Mouse (Mus musculus) fat pad, adult 2 months (tissue): ENCODE results near the gene Krcc1.

Source experiments
- DNase-seq: peaks from one replicate; pipeline ENCODE4 v3.0.0-alpha.2; 2011; ENCODE audit warnings: low read depth, low spot score; ENCODE audit errors: extremely low read depth

The Krcc1 gene

DNA sequence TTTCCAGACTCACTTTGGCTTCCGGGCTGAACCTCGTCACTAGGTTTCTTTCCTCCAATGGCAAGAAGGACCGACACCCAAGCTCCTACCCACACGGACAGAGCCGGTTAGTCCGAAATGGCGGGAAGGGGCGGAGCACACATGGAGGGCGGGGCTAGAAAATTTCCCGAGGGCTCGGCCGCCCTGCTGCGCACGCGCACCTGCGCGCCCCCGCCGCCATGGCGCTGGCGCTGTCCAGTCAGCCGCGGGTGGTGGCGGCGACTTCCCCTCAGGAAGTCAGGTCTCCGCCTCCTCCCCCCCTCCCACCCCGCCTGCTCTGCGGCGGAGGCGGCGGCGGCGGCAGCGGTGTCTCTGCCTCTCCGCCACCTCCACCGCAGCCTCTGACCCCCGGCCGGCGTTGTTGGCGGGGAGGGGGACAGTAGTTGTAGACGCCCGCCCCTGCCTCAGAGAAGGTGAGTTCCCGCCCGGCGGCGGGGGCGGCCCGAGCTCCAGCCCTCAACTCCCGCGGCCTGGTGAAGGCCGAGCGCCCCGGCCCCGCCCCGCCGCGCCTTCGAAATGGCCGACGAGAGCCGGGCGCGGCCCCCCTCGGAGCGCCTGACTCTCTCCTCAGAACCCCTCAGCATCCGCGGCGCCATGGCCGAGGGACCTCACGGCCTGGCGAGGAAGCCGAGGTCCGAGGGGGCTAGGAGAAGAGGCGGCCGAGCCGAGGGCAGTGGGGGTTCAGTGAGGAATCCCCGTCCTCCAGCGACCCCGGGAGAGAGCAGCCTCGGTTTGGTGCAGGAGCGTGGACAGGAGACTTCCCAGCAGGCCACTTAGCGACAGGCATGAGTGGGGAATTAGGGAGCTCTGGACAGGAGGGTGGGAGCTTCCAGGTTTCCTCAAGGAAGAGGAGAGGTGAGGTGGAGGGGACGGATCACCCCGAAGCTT lies at the start of gene Krcc1:
Gene Krcc1, plus strand, starts transcription at position 289 of the 927 bp plus-strand sequence.
- DNase-seq, result peak; percentile 55

DNA sequence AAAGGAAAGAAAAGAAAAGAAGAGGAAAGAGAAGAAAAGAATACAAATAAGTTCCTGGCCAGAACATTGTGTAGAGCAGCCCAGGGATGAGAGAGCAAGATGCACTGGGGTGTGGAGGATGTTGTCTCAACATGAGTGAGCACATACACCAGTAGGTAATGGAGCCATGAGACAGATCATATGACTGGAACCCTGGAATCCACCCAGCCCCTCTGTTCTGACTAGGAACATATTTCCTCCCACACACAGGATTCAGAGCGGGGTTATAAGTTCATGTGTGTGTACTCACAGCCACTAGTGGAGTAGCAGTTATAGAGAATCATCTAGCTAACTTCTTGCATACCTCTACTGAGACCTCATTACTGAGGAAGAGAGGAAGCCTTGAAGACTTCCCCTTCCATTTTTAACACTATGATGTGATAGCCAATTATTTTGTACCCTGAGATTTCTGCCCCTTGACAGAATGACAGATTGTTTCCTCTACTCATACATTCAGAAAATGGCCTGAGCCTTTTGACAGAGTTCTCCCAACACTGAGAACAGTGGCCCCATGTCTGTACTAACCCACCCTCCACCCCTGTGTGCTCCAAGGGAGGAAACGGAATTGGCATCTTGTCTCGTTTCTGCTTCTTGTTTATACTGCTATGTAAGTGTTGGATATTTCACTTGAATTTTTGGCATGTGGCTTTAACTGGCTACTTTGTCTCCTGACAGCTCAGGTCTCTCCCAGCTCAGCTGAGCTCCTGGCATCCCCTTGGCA lies 47.1 kb upstream of the Krcc1 start:
- peak; percentile 55 for DNase-seq

DNA sequence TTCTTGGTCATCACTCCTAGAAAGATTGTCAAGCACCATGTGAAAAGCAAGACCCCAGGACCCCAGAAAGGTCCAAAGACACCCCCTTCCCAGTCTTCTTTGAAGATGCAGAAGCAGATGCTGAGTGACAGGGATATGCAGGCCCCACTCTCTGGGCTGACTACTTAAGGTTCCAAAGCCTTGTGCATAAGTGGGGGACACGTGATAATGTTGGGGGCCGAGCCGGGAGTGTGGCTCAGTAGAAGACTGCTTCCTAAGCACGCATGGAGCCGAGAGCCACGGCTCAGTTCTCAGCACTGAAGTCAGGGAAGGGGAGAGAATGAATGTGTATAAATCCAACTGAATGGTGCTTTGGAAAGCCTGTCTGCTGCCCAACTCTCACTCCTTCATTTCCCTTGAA lies 44.9 kb upstream of the Krcc1 start:
- no peak for DNase-seq

DNA sequence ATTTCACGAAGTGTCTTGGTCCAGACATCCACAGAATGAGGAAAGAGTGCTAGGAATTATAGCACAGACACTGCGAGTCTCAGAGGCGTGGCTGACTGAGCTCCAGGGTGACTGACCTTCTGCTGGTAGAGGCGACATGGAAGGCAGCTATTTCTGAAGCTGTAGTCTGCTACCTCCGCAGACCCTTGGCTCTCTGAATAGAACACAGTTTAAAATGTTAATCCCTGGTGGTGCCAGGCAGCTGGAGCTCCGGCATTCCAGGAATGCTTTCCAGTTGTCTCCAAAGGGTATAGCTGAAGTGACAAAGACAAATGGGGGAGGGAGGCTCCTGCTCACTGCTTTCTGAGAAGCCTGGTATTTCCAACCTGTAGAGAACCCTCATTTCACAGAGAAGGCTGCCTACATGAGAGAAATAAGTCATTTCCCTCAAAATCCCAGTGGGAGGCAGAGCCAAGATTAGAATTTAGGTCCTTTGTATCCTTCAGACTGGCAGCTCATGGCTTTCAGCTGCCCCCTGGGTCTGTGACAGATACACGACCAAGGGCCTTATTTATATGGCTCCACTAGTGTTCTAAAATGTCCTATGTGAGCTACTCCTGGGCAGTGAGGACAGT lies 44.2 kb upstream of the Krcc1 start:
- DNase-seq, result no peak

DNA sequence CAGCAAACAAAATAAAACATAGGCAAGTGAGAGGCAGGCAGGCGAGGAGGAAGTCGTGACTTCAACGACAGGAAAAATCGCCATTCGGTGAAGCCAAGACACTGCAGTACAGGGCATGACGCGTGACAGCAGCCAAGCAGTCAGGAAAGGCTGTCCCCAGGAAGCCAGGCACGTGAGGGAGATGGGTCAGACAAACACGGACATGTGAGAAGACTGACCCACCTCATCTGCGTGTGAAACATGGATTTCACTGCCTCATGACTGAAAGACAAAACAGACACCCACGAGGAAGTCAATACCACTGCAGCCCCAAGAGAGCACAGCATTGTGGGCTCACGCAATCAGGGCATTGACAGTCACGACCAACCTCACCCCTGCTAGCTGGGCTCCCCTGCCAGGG lies 36.4 kb upstream of the Krcc1 start:
- no peak for DNase-seq

DNA sequence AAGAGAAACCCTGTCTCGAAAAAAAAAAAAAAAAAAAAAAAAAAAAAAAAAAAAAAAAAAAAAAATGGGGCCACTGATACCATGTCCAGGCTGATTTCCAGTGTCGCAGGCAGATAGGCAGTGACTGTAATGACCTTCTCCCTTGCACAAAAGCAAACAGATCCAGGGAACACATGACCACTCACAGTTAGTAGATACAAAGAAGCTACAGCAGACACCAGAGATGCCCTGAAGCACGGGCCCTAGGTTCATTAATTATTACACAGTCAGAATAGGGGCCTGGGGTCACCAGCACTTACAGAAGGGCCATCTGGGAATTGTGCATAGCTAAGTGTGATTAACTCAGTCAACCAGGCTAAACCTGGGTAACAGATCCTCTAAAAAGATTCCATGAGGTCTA lies 35.5 kb upstream of the Krcc1 start:
- DNase-seq, result no peak

DNA sequence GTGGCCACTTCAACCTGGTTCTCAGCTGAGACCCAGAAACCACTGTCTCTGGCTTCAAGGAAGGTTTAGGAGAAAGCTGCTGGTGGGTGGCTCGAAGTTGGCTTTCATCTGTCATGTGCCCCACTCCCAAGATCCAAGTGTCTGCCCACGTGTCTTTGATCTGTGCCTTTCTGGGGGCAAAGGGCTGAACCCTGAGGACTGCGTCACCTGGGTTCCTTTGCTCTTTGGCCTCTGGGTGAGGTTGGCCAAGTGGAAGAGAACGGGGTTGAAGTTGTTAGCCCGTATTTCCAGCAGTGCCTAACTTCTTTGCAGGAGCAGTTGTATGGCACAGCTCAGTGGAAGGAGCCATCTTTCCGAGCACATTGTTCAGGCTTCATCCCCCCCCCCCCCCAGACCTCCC lies 35.0 kb upstream of the Krcc1 start:
- DNase-seq, result no peak

DNA sequence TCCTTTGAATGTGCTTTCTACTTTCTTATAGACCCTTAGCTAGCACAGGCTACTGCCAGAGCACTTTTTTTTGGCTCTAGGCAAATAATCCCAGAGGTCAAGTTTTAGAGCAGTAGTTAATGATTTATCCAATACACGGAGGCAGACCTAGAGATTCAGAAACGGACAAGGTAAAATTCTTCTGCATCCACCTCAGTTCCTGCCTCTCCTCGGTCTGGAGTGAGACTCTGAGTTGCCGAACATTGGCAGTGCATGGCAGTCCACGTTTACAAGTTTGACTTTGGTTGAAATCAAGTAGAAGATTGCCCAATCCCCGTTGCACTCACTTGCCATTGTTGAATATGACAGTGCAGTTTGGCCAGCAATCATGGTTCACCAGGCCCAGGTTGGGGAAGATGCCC lies 34.4 kb upstream of the Krcc1 start:
- DNase-seq, result peak; percentile 28

DNA sequence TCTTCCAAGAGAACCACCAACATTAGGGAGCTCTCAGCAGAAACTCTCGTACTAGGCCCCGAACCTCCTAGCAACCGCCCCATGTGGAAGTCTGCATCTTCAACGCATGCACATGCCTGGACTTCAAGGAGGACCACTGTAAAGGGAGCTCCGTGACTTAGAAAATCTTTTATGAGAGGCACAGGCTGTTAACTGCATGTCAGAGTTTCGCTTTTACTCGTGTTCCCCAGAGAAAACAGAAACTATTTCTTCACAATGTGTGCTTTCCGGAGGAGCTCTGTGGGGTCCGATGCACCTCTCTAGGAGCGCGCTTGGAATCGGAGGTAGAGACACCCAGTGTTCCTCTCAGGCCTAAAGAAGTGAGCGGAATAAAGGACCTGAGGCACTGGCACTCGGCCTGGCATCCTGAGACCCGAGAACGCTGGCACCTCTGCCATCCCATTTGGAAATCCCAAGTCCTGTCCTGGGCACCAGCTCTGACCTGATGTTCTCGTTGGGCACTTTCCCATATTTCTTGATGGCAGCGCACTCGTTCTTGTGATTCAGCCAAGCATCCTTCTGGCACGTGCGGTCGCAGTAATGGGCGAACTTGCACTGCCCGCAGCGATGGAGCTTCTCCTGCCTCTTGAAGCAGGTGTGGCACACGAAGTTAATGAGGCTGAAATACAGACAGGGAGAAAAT lies 32.3 kb upstream of the Krcc1 start:
- DNase-seq, result peak; percentile 70

DNA sequence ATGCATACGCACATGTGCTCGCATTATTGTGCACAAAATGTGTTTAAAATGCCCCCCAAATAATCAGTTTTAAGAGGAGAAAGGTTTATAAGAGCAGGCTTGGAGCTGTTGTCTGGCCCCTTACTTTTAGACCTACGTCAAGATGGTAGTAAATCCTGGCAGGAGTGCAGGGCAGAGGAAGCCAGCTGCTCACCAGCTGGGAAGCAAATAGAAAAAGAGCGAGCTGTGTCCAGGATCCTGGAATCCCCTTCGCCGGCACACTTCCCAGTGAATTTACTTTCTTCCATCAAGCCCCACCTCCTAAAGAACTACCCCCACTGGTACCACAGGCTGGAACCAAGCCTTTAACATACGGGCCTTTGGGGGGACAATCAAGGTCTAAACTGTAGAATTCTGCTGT lies 30.6 kb upstream of the Krcc1 start:
- no peak for DNase-seq

DNA sequence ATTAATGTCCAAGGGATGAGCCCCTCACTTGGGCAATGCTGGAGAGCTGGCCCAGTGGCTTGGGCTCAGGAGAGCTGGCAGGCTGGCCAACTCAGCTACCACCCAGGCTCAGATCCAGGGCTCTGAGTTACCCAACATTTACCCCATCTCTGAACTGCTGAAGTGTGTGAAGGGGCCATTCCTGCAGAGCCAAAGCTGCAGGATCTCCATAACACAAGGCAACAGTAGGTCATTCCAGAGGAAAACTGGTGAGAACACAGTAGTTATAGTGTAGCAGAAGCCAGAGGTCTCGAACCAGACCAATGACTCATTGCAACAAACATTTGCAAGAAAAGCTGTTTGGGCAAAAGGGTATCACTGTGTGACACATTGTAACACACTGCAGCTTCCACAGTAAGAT lies 28.7 kb upstream of the Krcc1 start:
- DNase-seq, result no peak

DNA sequence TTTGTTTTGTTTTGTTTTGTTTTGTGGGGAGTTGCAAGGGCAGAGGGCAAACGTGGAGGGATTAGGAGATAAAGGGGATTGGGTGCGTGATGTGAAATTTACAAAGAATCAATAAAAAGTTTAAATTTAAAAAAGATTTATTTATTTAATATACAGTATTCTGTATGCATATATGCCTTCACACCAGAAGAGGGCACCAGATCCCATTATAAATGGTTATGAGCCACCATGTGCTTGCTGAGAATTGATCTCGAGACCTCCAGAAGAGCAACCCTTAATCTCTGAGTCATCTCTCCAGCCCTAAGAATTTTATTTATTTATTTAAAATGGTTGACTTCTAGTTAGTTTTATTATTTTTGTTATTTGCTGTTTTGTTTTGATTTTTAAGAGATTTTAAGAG lies 28.2 kb upstream of the Krcc1 start:
- no peak for DNase-seq

DNA sequence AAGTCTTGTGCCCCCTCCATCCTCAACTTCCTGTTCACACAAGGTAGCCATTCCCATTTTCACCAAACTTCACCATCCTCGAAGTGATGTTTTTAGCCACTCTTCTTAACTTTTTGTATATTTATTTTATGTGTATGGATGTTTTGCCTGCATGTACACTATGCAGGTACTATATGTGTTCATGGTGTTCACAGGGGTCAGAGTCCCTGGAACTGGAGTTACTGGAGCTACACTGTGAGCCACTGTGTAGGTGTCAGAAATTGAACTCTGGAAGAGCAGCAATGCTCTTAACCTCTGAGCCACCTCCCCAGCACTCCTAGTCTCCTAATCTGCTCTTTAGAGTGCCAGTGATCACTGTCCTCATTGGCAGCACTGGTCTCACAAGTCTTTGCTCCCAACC lies 23.1 kb upstream of the Krcc1 start:
- DNase-seq, result no peak

DNA sequence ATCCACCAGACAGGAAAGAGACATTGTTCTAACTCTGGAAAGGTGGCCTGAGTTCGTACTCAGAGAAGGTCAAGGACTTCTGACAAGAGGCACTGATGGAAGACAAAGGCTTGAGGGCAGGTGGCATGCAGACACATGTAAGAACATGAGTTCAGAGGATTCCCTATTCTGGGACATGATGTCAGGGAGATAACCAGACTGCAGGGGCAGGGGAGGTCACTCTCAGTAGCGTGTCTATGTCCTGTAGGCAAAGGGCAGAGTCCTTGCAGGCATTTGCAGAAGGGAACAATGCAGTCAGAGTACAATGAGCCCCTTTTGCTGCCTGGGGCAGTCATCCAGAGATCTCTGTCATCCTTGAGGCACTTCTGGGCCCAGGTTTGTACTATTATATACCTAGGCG lies 21.9 kb upstream of the Krcc1 start:
- DNase-seq, result no peak

DNA sequence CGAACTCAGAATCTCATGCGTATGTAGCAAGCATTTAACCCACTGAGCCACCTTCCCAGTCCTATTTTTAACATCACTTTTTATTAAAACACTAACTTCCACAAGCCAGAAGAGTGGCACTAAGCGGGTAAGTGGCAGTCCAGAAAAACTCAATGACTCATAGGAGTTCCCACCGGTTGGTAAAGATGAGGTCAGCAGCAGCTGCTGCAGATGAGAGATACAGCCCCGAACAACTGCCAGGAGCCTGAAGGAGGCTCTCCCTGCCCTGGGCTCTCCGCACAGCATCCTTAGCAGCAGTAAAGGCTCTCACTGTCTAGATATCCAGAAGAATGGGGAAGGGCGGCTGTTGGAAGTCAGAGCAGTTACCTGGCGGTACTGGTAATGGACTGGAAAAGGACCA lies 20.5 kb upstream of the Krcc1 start:
- no peak for DNase-seq

DNA sequence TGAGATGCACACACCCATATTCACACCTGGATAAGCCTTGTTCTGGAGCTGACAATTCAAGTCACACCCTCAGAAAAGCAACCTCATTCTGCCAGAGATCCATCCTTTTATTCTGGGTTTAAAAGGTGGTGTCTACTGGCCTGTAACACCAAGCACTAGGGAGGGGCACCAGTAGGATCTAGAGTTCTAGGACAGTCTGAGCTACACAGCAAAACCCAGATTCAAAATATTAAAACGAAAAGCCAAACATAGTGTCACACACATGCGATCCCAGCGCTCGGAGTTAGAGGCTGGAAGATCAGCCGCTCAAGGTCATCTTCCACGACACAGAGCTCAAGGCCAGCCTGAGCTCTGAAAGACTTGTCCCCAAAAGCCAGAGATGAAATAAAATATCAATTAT lies 17.0 kb upstream of the Krcc1 start:
- DNase-seq, result no peak

DNA sequence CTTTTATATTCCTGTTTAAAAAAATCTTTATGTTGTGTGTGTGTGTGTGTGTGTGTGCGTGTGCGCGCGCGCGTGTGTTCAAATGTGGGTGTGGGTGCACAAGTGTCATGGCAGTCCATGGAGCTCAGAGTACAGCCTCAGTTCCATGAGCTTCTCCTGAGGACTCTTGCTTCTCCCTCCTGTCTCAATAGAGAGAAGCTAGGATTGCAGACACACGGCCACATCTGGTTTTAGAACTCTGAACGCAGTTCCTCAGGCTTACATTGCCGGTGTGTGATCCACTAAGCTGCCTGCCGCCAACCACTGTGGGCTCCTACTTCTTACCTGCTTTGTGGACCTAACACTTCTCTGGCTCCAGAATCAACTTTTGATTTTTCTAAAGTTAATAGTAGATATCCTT lies 15.3 kb upstream of the Krcc1 start:
- DNase-seq, result no peak

DNA sequence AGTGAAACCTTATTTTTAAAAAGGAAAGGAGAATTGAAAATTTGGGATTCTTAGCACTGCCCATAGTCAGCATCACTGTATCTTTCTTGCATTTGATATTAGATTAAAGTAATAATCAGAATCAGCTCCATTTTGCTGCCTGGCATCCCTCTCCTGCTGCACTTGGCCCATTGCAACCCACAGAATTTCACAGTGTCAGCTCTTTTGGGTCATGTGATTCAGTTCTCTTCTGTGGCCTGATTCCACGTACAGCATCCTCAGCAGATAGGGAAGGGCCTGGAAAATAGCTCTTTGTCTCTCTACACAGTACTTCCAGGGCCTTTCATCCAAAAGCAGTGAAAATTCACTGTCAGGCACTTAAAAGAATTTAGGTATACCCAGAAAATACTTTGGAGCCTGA lies 14.1 kb upstream of the Krcc1 start:
- no peak for DNase-seq

DNA sequence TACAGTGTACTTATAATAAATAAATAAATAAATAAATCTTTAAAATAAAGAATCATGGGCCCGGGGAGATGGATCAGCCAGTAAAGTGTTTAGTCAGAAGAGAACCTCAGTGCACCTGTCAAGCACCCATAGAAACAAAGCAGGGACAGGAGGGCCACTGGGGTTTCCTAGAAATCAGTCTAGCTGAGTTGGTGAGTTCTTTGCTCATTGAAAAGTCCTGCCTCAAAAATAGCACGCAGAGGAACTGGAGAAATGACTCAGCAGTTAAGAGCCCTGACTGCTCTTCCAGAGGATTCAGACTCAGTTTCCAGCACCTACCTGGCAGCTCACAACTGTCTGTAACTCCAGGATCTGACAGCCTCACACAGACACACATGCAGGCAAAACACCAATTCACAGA lies 12.9 kb upstream of the Krcc1 start:
- no peak for DNase-seq

DNA sequence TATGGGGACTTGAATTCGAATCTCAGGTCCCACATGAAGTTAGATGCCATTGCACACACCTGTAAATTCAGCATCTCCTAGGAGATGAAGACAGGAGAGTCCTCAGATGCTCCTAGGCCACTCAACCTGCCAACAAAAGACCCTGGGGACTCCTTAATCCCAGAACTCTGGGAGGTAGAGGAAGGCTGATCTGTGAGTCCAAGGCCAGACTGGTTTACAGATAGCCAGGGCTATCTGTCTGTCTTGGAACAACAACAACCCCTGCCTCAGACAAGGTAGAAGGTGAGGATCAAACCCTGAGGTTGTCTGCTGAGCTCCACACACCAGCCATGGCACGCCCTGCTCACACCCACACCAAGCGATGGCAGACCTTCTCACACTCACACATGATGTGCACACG lies 12.3 kb upstream of the Krcc1 start:
- no peak for DNase-seq

DNA sequence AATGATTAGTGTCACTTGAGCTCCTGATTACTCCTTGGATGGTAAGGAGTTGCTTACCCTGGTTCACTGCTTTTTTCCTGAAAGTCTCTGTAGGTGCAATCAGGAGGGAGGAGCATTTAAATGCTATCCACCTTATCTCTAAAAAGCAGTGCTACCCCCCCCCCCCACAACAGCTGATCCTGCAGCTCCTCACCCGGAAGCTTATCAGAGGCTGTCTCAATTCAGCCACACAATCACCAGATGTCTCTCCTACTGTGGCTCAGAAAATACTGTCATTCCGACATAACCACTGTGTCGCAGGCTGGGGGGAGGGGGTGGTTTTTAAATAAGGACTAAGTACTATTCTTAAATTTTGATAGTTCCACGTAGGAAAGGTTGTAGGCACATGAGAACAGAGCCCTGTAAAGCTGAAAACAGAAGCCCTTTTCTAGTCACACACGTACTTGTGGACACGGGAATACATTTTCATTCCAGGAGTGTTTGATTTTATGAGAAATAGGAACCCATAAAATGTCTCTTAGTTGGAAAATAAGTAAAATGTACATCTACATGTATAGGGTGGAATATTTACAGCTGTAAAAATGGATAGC lies 11.3 kb upstream of the Krcc1 start:
- DNase-seq, result no peak
